Mouse (Mus musculus) central nervous system, embryonic 14 days (tissue): ENCODE measurements around the gene Fth1. TPM values are rescaled to one million over a fixed set of nuclear protein-coding genes. Genes with fewer than 3 reads are reported as not detected.

Source experiments
- polyA plus RNA-seq: library from polyadenylated mRNA; depleted of rRNA; stranded (reverse); fragments of >200 nt; gene quantifications from 2 replicates; pipeline ENCODE4 v1.2.3, GENCODE M21; 2012; rRNA removed

Gene Fth1
- polyA plus RNA-seq: 769 and 784 TPM in 2 replicates

GRCm38 (mm10) chr19:9980258-9980657 lies at the start of gene Fth1:
Fth1 (plus strand) TSS chr19:9980598.

GRCm38 (mm10) chr19:10001206-10001969 lies 21.0 kb downstream of the Fth1 start, which contains the start of the genes Best1 and Rab3il1:
Best1 (minus strand) TSS chr19:10001633.
Rab3il1 (plus strand) TSS chr19:10001669.

Other genes starting within 250 kb of the Fth1 start
- gene Scgb2a2, start 133.0 kb upstream of the Fth1 start, polyA plus RNA-seq: not detected in 2 replicates
- gene Incenp, start 81.0 kb upstream of the Fth1 start, polyA plus RNA-seq: 42.0 and 47.0 TPM in 2 replicates
- gene Best1, start 21.0 kb downstream of the Fth1 start, polyA plus RNA-seq: 0.91 and 0.99 TPM in 2 replicates
- gene Rab3il1, start 21.1 kb downstream of the Fth1 start, polyA plus RNA-seq: 21.0 and 26.4 TPM in 2 replicates
- gene Fads3, start 61.0 kb downstream of the Fth1 start, polyA plus RNA-seq: 35.8 and 40.4 TPM in 2 replicates
- gene Fads2, start 121.1 kb downstream of the Fth1 start, polyA plus RNA-seq: 147 and 162 TPM in 2 replicates
- 125 and 133 TPM in 2 replicates for gene Fads1, start 202.3 kb downstream of the Fth1 start, polyA plus RNA-seq
- gene Tmem258, start 223.4 kb downstream of the Fth1 start, polyA plus RNA-seq: 151 TPM in 2 replicates
- 28.4 and 35.3 TPM in 2 replicates for gene Fen1, start 223.6 kb downstream of the Fth1 start, polyA plus RNA-seq